Mouse (Mus musculus) embryonic facial prominence, embryonic 13.5 days (tissue): ENCODE data around the gene Tmem151a. TPM values are rescaled to one million over a fixed set of nuclear protein-coding genes. Genes with fewer than 3 reads are reported as not detected.
"Not testable (repeated sequence)": the region's sequence is repeated elsewhere in the genome, so short reads cannot be mapped to it uniquely, and the experiment has no call there.

ENCODE experiments used
- ATAC-seq: fragments of 200-750 bp; cut with Nextera tagmentation; 2 replicates; pipeline ENCODE4 v1.8.0; 2017; ENCODE audit warnings: low read depth; ENCODE audit not compliant: insufficient number of reproducible peaks, insufficient read depth, low FRiP score, low TSS enrichment
- H3K27ac ChIP-seq: fragments of 300-500 bp; sonication (generic); 2 replicates; pipeline ENCODE4 v1.5.1; 2015; ENCODE audit warnings: moderate library complexity, mild to moderate bottlenecking, inconsistent platforms
- H3K27me3 ChIP-seq: fragments of 300-500 bp; sonication (generic); 2 replicates; pipeline ENCODE4 v1.6.1; 2015; ENCODE audit warnings: mild to moderate bottlenecking, inconsistent platforms
- H3K36me3 ChIP-seq: fragments of 300-500 bp; sonication (generic); 2 replicates; pipeline ENCODE4 v1.6.1; 2015; ENCODE audit warnings: mild to moderate bottlenecking, inconsistent platforms
- H3K4me1 ChIP-seq: fragments of 300-500 bp; sonication (generic); 2 replicates; pipeline ENCODE4 v1.6.1; 2015; ENCODE audit warnings: inconsistent platforms
- H3K4me2 ChIP-seq: fragments of 300-500 bp; sonication (generic); 2 replicates; pipeline ENCODE4 v1.6.1; 2015; ENCODE audit warnings: moderate library complexity, mild to moderate bottlenecking, inconsistent platforms
- H3K4me3 ChIP-seq: fragments of 300-500 bp; sonication (generic); 2 replicates; pipeline ENCODE4 v1.5.1; 2015; ENCODE audit warnings: mild to moderate bottlenecking, inconsistent platforms
- H3K9ac ChIP-seq: fragments of 300-500 bp; sonication (generic); 2 replicates; pipeline ENCODE4 v1.6.1; 2015; ENCODE audit warnings: mild to moderate bottlenecking, inconsistent platforms
- H3K9me3 ChIP-seq: fragments of 300-500 bp; sonication (generic); 2 replicates; pipeline ENCODE4 v1.6.1; 2016; ENCODE audit warnings: inconsistent platforms
- WGBS: fragments of 180-500 bp; shearing (Covaris S2); methylation state at CpG from one replicate; pipeline ENCODE4 v1.1.7; 2015; ENCODE audit warnings: mixed read lengths; 5-methylcytosine and 5-hydroxymethylcytosine counted together
- polyA plus RNA-seq: library from polyadenylated mRNA; unstranded; fragments of >200 nt; fragmentation: Nextera tagmentation; extraction: Ambion mirVana; gene quantifications from 2 replicates; pipeline ENCODE4 v1.2.1, GENCODE M21; 2015

The Tmem151a gene
- polyA plus RNA-seq, 1 experiment from 2014 or later = 2.6 TPM

GRCm38 (mm10) chr19:5092083-5092482, 6.8 kb upstream of the Tmem151a start:
- no peaks in the 10 kb centered on the region for H3K9me3 ChIP-seq
- no peak overlapping the region for H3K9ac ChIP-seq
- H3K4me1 ChIP-seq = peaks cover 50% of the 10 kb centered on the region
- WGBS = 88% methylated on average over 10 of the region's 10 CpGs
- no peak overlapping the region for H3K27ac ChIP-seq
- H3K4me2 ChIP-seq = no peak overlapping the region
- peaks cover 38% of the 10 kb centered on the region for H3K36me3 ChIP-seq
- no peak for ATAC-seq
- no peak overlapping the region for H3K4me3 ChIP-seq
- H3K27me3 ChIP-seq = no peaks in the 10 kb centered on the region

- peaks cover 38% of the 10 kb centered on the region for H3K36me3 ChIP-seq
- peak overlapping the region; percentile 90 for H3K4me2 ChIP-seq
- H3K4me3 ChIP-seq = peak overlapping the region; percentile 79
- peak overlapping the region; percentile 84 for H3K9ac ChIP-seq
- 89% methylated on average over 4 of the region's 4 CpGs for WGBS
- no peak for ATAC-seq
- peaks cover 36% of the 10 kb centered on the region for H3K4me1 ChIP-seq
- no peak overlapping the region for H3K27ac ChIP-seq
- H3K27me3 ChIP-seq = peaks cover 22% of the 10 kb centered on the region
- no peaks in the 10 kb centered on the region for H3K9me3 ChIP-seq
Measured at GRCm38 (mm10) chr19:5089324-5089723, 4.0 kb upstream of the Tmem151a start.

- under 1% methylated on average over 58 of the region's 58 CpGs for WGBS
- H3K4me1 ChIP-seq = peaks cover 26% of the 10 kb centered on the region
- H3K9me3 ChIP-seq = no peaks in the 10 kb centered on the region
- peak within 1 kb of the TSS; percentile 90 for H3K4me2 ChIP-seq
- H3K9ac ChIP-seq = peak within 1 kb of the TSS; percentile 84
- peak; percentile 87 for ATAC-seq
- H3K4me3 ChIP-seq = peak within 1 kb of the TSS; percentile 79
- H3K36me3 ChIP-seq = peaks cover 31% of the 10 kb centered on the region
- peaks cover 35% of the 10 kb centered on the region for H3K27me3 ChIP-seq
- peak within 1 kb of the TSS; percentile 82 for H3K27ac ChIP-seq
Measured at GRCm38 (mm10) chr19:5087884-5088728, 2.8 kb upstream of the Tmem151a start, which contains the start of gene Yif1a. Yif1a (plus strand) TSS chr19:5088538.

- peaks cover 26% of the 10 kb centered on the region for H3K4me1 ChIP-seq
- not testable (repeated sequence) for H3K9ac ChIP-seq, H3K27ac ChIP-seq, H3K9me3 ChIP-seq, H3K4me3 ChIP-seq, H3K4me2 ChIP-seq, ATAC-seq
- H3K27me3 ChIP-seq = peaks cover 50% of the 10 kb centered on the region
- H3K36me3 ChIP-seq = peaks cover 16% of the 10 kb centered on the region
- WGBS = 52% methylated on average over 4 of the region's 4 CpGs
Measured at GRCm38 (mm10) chr19:5086533-5086932, 1.2 kb upstream of the Tmem151a start.

- 5% methylated on average over 15 of the region's 15 CpGs for WGBS
- ATAC-seq = no peak
Measured at GRCm38 (mm10) chr19:5084834-5085144, 542 bp downstream of the Tmem151a start.

GRCm38 (mm10) chr19:5083961-5084833, 1.1 kb downstream of the Tmem151a start:
- 66% methylated on average over 3 of the region's 3 CpGs for WGBS
- Histone ChIP-seq H3K27ac (no peak overlapping the region), H3K4me1 (peaks cover 23% of the 10 kb centered on the region), H3K9ac (no peak overlapping the region), H3K4me3 (peak overlapping the region; percentile 53; the same call in 1 of the 2 replicates), H3K27me3 (peaks cover 69% of the 10 kb centered on the region), H3K9me3 (no peaks in the 10 kb centered on the region), H3K36me3 (no peaks in the 10 kb centered on the region), H3K4me2 (peak overlapping the region; percentile 93)
- ATAC-seq = no peak

More at GRCm38 (mm10) chr19:5084834-5085144, 542 bp downstream of the Tmem151a start:
- Histone ChIP-seq H3K9ac (peak overlapping the region; percentile 66), H3K36me3 (peaks cover 1% of the 10 kb centered on the region), H3K9me3 (no peaks in the 10 kb centered on the region), H3K4me2 (peak overlapping the region; percentile 93), H3K4me1 (peaks cover 26% of the 10 kb centered on the region), H3K27ac (no peak overlapping the region), H3K4me3 (peak overlapping the region; percentile 53), H3K27me3 (peaks cover 68% of the 10 kb centered on the region)

- H3K27ac ChIP-seq = no peak overlapping the region
- H3K4me3 ChIP-seq = no peak overlapping the region
- no peaks in the 10 kb centered on the region for H3K9me3 ChIP-seq
- ATAC-seq = no peak
- H3K27me3 ChIP-seq = peaks cover 69% of the 10 kb centered on the region
- WGBS = 73% methylated on average over 24 of the region's 24 CpGs
- H3K36me3 ChIP-seq = no peaks in the 10 kb centered on the region
- no peak overlapping the region for H3K4me2 ChIP-seq
- peaks cover 18% of the 10 kb centered on the region for H3K4me1 ChIP-seq
- no peak overlapping the region for H3K9ac ChIP-seq
Measured at GRCm38 (mm10) chr19:5082596-5082995, 2.7 kb downstream of the Tmem151a start.

GRCm38 (mm10) chr19:5082005-5082404, 3.3 kb downstream of the Tmem151a start:
- Histone ChIP-seq H3K27ac (no peak overlapping the region), H3K27me3 (peaks cover 69% of the 10 kb centered on the region), H3K9me3 (no peaks in the 10 kb centered on the region), H3K4me2 (no peak overlapping the region), H3K4me3 (no peak overlapping the region), H3K36me3 (no peaks in the 10 kb centered on the region), H3K9ac (no peak overlapping the region), H3K4me1 (peaks cover 13% of the 10 kb centered on the region)
- ATAC-seq = no peak
- WGBS = 70% methylated on average over 18 of the region's 18 CpGs

GRCm38 (mm10) chr19:5079279-5079678, 6.1 kb downstream of the Tmem151a start:
- H3K4me2 ChIP-seq = no peak overlapping the region
- H3K27ac ChIP-seq = no peak overlapping the region
- no peaks in the 10 kb centered on the region for H3K9me3 ChIP-seq
- no peaks in the 10 kb centered on the region for H3K4me1 ChIP-seq
- ATAC-seq = no peak
- WGBS = 81% methylated on average over 1 of the region's 1 CpGs
- peaks cover 49% of the 10 kb centered on the region for H3K27me3 ChIP-seq
- H3K9ac ChIP-seq = no peak overlapping the region
- H3K36me3 ChIP-seq = no peaks in the 10 kb centered on the region
- H3K4me3 ChIP-seq = no peak overlapping the region

- 32% methylated on average over 5 of the region's 5 CpGs for WGBS
- H3K4me3 ChIP-seq = 0 out of 2 replicates have a peak overlapping the region, but pooled peaks have one; percentile 78
- H3K36me3 ChIP-seq = no peaks in the 10 kb centered on the region
- no peak for ATAC-seq
- no peaks in the 10 kb centered on the region for H3K9me3 ChIP-seq
- H3K4me2 ChIP-seq = peak overlapping the region; percentile 74
- peak overlapping the region; percentile 99; the same call in 1 of the 2 replicates for H3K27ac ChIP-seq
- peaks cover 12% of the 10 kb centered on the region for H3K27me3 ChIP-seq
- 0 out of 2 replicates have a peak overlapping the region, but pooled peaks have one; percentile 11 for H3K9ac ChIP-seq
- peaks cover 44% of the 10 kb centered on the region for H3K4me1 ChIP-seq
Measured at GRCm38 (mm10) chr19:5073518-5073917, 11.8 kb downstream of the Tmem151a start.

- Histone ChIP-seq H3K4me3 (peak overlapping the region; percentile 78), H3K4me2 (peak overlapping the region; percentile 74), H3K9me3 (no peaks in the 10 kb centered on the region), H3K27ac (peak overlapping the region; percentile 99), H3K9ac (peak overlapping the region; percentile 93; the same call in 1 of the 2 replicates), H3K27me3 (peaks cover 13% of the 10 kb centered on the region), H3K36me3 (no peaks in the 10 kb centered on the region), H3K4me1 (peaks cover 49% of the 10 kb centered on the region)
- WGBS = under 1% methylated on average over 15 of the region's 15 CpGs
- no peak for ATAC-seq
Measured at GRCm38 (mm10) chr19:5073028-5073427, 12.3 kb downstream of the Tmem151a start.
